Mouse (Mus musculus) CH12.LX (cell line): ENCODE results near the gene Cnfn.

Experiments used
- CTCF ChIP-seq, 2 experiments: IDR thresholded peaks in 1 of 2; conservative IDR thresholded peaks in 1 of 2; 2 replicates each; pipeline ENCODE4 v1.5.1; 2011 to 2012; ENCODE audit warnings: low read depth in 2 of 2, low read length in 2 of 2, improper control_type of control experiment in 1 of 2, inconsistent platforms in 1 of 2, mild to moderate bottlenecking in 1 of 2, moderate library complexity in 1 of 2
- EP300 ChIP-seq: IDR thresholded peaks from 2 replicates; pipeline ENCODE4 v1.6.1; 2011; ENCODE audit warnings: low read length, improper control_type of control experiment
- GABPA ChIP-seq: IDR thresholded peaks from 2 replicates; pipeline ENCODE4 v1.6.1; 2012; ENCODE audit warnings: low read depth, low read length, improper control_type of control experiment, inconsistent platforms; ENCODE audit not compliant: insufficient replicate concordance
- NRF1 ChIP-seq: IDR thresholded peaks from 2 replicates; pipeline ENCODE4 v1.6.1; 2014; ENCODE audit warnings: low read depth, mild to moderate bottlenecking, inconsistent platforms, low read length, improper control_type of control experiment, moderate library complexity

GRCm38 (mm10) chr7:25401551-25401950 lies 32.0 kb upstream of the Cnfn start:
- TF ChIP-seq GABPA (no peak), CTCF (conservative IDR thresholded peaks at IDR 0.05 in 1 of 2, IDR thresholded peaks at IDR 0.05 in 1 of 2; ENCODE audit: low read depth in 2 of 2, low read length in 2 of 2) (no peak), EP300 (no peak), NRF1 (no peak)
